Mouse (Mus musculus): Measurements from ENCODE around the gene BC003965. TPM values are rescaled to one million over a fixed set of nuclear protein-coding genes. Genes with fewer than 3 reads are reported as not detected.
A peak's percentile ranks its signal among the peaks of the same experiment; 100 is the strongest.

BC003965 gene
- polyA plus RNA-seq, 1 experiment from 2014 or later: 47.8 TPM

DNA sequence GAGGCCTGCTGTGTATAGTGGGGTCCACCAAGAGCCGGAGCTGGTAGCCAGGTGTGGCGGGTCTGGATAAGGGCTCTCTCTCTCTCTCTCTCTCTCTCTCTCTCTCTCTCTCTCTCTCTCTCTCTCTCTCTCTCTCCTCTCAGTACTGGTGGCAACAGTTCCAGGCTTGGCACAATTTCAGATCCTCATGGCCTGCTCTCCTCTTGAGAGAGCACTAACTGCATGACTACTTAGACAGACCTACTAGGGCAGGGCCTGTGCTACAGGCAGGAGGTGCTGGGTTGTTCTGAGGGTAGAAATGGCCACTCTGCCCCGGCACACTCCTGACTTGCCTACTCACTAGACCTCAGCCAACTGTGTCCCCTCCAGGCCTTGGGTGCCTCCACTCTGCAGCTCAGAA lies 11.8 kb upstream of the BC003965 start:
- Histone ChIP-seq H3K27me3 (replicated peaks; ENCODE audit: control insufficient read depth, insufficient read depth, low read length) (no peaks in the 10 kb centered on the region; the same call in 1 of the 2 replicates), H3K9me3 (ENCODE audit: control insufficient read depth, low read length) (no peaks in the 10 kb centered on the region), H3K4me3 (ENCODE audit: low read depth, low read length) (no peak overlapping the region), H3K36me3 (ENCODE audit: control insufficient read depth, insufficient read depth, low read length) (no peaks in the 10 kb centered on the region), H3K27ac (ENCODE audit: low read depth, low read length) (no peak overlapping the region), H3K4me1 (replicated peaks; ENCODE audit: control insufficient read depth, insufficient read depth, low read length) (peaks cover 7% of the 10 kb centered on the region; the same call in 1 of the 2 replicates), H3K9ac (ENCODE audit: low read depth, low read length) (no peak overlapping the region), H3K4me2 (no peak overlapping the region)
- 90% methylated on average over 3 of the region's 3 CpGs for WGBS
- ATAC-seq (replicated peaks; ENCODE audit: low FRiP score): no peak
- no peak for DNase-seq (ENCODE audit: low spot score)

DNA sequence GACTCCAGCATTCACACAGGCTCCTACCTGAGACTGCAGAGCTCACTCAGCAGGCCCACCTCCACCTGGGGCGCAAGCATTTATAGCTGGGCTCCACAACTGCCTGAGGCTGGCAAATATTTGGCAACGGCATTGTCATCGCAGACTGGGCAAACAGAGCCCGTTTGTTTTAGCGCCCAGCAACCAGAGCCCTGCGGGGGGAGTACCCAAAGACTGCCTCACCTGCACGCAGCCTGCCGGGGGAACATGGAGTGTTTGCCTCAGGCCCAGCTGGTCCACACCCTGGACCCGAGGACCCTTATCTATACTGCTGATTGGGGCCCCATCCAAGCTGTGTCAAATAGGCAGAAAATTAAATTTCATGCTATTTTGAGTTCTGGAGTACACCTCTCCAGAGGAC lies 8.9 kb upstream of the BC003965 start, which contains the start of gene Gm38655:
Gm38655 (minus strand) TSS at position 61 of the 400 bp plus-strand sequence.
- Histone ChIP-seq H3K27ac (ENCODE audit: low read depth, low read length) (no peak within 1 kb of the TSS), H3K9ac (ENCODE audit: low read depth, low read length) (no peak within 1 kb of the TSS), H3K27me3 (replicated peaks; ENCODE audit: control insufficient read depth, insufficient read depth, low read length) (peaks cover 5% of the 10 kb centered on the region; the same call in 1 of the 2 replicates), H3K4me2 (peak within 1 kb of the TSS; percentile 9; the same call in 1 of the 2 replicates), H3K36me3 (ENCODE audit: control insufficient read depth, insufficient read depth, low read length) (no peaks in the 10 kb centered on the region), H3K4me3 (ENCODE audit: low read depth, low read length) (no peak within 1 kb of the TSS), H3K9me3 (ENCODE audit: control insufficient read depth, low read length) (no peaks in the 10 kb centered on the region), H3K4me1 (replicated peaks; ENCODE audit: control insufficient read depth, insufficient read depth, low read length) (peaks cover 7% of the 10 kb centered on the region; the same call in 1 of the 2 replicates)
- WGBS: 56% methylated on average over 9 of the region's 9 CpGs
- DNase-seq (ENCODE audit: low spot score): no peak
- no peak for ATAC-seq (replicated peaks; ENCODE audit: low FRiP score)

DNA sequence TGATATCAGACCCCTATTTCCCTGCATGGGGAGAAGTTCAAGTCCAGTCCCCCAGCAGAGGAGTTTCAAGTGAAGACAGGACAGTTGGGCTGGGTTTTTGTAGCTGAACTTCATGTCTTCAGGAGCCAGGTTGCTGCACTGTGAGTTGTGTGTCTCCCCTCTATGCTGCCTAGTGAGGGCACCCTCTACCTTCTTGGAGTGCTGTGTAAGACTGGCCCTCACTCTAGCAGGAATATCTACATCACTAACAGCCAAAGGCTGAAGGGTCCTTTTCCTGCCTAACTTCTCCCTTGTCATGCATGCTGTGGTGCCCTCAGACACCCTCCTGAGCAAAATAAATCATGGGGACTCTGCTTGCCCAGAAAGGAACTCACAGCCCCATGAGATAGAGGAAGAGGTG lies 1.1 kb upstream of the BC003965 start:
- Histone ChIP-seq H3K27ac (ENCODE audit: low read depth, low read length) (no peak overlapping the region), H3K9ac (ENCODE audit: low read depth, low read length) (no peak overlapping the region)

GRCm38 (mm10) chr17:25184961-25185360 lies 607 bp downstream of the BC003965 start:
- H3K36me3 ChIP-seq (ENCODE audit: control insufficient read depth, insufficient read depth, low read length): no peaks in the 10 kb centered on the region
- H3K4me3 ChIP-seq (ENCODE audit: low read depth, low read length): peak overlapping the region; percentile 99
- DNase-seq (ENCODE audit: low spot score) (no peak), ATAC-seq (replicated peaks; ENCODE audit: low FRiP score) (peak; percentile 22)
- peaks cover 23% of the 10 kb centered on the region for H3K4me1 ChIP-seq (replicated peaks; ENCODE audit: control insufficient read depth, insufficient read depth, low read length)
- 5% methylated on average over 17 of the region's 17 CpGs for WGBS
- H3K27ac ChIP-seq (ENCODE audit: low read depth, low read length): peak overlapping the region; percentile 82
- peak overlapping the region; percentile 76 for H3K4me2 ChIP-seq
- no peaks in the 10 kb centered on the region for H3K27me3 ChIP-seq (replicated peaks; ENCODE audit: control insufficient read depth, insufficient read depth, low read length)
- H3K9ac ChIP-seq (ENCODE audit: low read depth, low read length): peak overlapping the region; percentile 93
- H3K9me3 ChIP-seq (ENCODE audit: control insufficient read depth, low read length): no peaks in the 10 kb centered on the region

More for the DNA sequence above, 1.1 kb upstream of the BC003965 start:
- H3K4me1 ChIP-seq (replicated peaks; ENCODE audit: control insufficient read depth, insufficient read depth, low read length): peaks cover 17% of the 10 kb centered on the region
- H3K27me3 ChIP-seq (replicated peaks; ENCODE audit: control insufficient read depth, insufficient read depth, low read length): 0 out of 2 replicates have a peak, but pooled peaks cover 3% of the 10 kb centered on the region
- peak overlapping the region; percentile 76 for H3K4me2 ChIP-seq
- DNase-seq (ENCODE audit: low spot score) (no peak), ATAC-seq (replicated peaks; ENCODE audit: low FRiP score) (no peak)
- peak overlapping the region; percentile 99 for H3K4me3 ChIP-seq (ENCODE audit: low read depth, low read length)
- H3K36me3 ChIP-seq (ENCODE audit: control insufficient read depth, insufficient read depth, low read length): no peaks in the 10 kb centered on the region
- H3K9me3 ChIP-seq (ENCODE audit: control insufficient read depth, low read length): no peaks in the 10 kb centered on the region

GRCm38 (mm10) chr17:25187784-25188149 lies 3.4 kb downstream of the BC003965 start:
- ATAC-seq (replicated peaks; ENCODE audit: low FRiP score) (no peak), DNase-seq (ENCODE audit: low spot score) (no peak)
- Histone ChIP-seq H3K4me1 (replicated peaks; ENCODE audit: control insufficient read depth, insufficient read depth, low read length) (peaks cover 27% of the 10 kb centered on the region), H3K4me2 (peak overlapping the region; percentile 86), H3K9ac (ENCODE audit: low read depth, low read length) (peak overlapping the region; percentile 85), H3K27ac (ENCODE audit: low read depth, low read length) (peak overlapping the region; percentile 73), H3K4me3 (ENCODE audit: low read depth, low read length) (peak overlapping the region; percentile 82), H3K9me3 (ENCODE audit: control insufficient read depth, low read length) (no peaks in the 10 kb centered on the region), H3K27me3 (replicated peaks; ENCODE audit: control insufficient read depth, insufficient read depth, low read length) (no peaks in the 10 kb centered on the region), H3K36me3 (ENCODE audit: control insufficient read depth, insufficient read depth, low read length) (peaks cover 2% of the 10 kb centered on the region; the same call in 1 of the 2 replicates)
- WGBS: 6% methylated on average over 11 of the region's 11 CpGs

DNA sequence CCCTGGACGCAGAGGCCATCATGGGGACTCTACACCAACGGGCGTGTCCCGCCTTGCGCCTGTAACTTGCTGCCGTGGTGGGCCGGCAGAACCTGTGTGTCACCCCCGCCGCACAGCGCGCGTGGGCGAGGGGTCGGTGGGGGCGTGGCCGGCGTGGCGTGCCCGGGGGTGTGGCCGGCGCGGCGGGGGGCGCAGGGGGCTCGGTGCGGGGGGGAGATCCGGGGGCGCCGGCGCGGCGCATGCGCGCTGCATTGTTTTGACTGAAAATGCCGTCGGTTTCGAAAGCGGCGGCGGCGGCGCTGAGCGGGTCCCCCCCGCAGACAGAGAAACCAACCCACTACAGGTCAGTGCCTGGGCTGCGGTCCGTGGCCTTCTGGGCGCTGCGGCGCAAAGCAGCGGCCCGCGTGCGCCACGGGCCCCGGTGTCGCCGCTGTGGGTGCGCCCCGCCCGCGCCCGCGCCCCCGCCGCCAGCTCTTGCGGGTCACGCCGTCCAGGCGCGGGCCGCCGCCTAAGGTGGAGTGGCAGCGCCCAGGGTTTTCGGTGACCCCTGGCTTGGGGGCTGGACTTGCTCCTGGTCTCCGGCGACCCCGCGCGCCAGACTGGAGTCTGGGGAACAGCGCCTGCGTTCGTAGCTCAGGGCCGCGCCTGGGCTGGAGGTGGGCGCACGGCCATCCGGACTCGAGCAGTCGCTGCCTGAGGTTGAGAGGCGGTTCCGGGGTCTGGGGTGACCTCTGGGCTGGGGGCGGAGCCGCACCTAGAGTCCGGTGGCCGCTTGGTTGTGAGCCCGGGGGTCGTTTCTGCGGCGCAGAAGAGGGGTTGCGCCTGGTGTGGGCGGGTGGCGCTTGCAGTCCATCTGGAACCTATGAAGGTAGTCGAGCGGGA lies 4.0 kb downstream of the BC003965 start, which contains the start of gene Unkl:
Unkl (plus strand) TSS at position 248 of the 882 bp plus-strand sequence.
- H3K27ac ChIP-seq (ENCODE audit: low read depth, low read length): peak within 1 kb of the TSS; percentile 73
- no peaks in the 10 kb centered on the region for H3K27me3 ChIP-seq (replicated peaks; ENCODE audit: control insufficient read depth, insufficient read depth, low read length)
- H3K4me3 ChIP-seq (ENCODE audit: low read depth, low read length): peak within 1 kb of the TSS; percentile 82
- no peaks in the 10 kb centered on the region for H3K9me3 ChIP-seq (ENCODE audit: control insufficient read depth, low read length)
- ATAC-seq (replicated peaks; ENCODE audit: low FRiP score): peak; percentile 37
- peaks cover 23% of the 10 kb centered on the region for H3K4me1 ChIP-seq (replicated peaks; ENCODE audit: control insufficient read depth, insufficient read depth, low read length)
- peak; percentile 81 for DNase-seq (ENCODE audit: low spot score)
- H3K4me2 ChIP-seq: peak within 1 kb of the TSS; percentile 86
- WGBS: under 1% methylated on average over 98 of the region's 104 CpGs
- H3K9ac ChIP-seq (ENCODE audit: low read depth, low read length): peak within 1 kb of the TSS; percentile 85
- peaks cover 2% of the 10 kb centered on the region; the same call in 1 of the 2 replicates for H3K36me3 ChIP-seq (ENCODE audit: control insufficient read depth, insufficient read depth, low read length)

DNA sequence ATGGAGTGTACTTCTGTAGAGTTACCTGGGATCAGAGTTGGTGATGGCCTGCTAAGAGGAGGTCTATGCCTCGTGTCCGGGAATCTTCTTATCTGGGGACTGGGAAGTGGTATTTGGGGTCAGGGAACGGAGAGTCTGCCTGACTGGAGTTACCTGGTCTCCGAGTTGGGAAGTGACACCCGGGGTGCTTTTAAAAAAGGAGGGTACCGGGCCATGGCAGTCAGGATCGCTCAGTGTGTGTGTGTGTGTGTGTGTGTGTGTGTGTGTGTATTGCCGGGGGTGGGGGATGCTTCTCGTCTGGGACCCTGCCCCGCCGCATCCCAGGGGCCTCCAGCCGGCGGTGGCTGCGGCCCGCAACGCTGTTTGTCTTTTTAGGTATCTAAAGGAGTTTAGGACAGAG lies 4.7 kb downstream of the BC003965 start:
- no peaks in the 10 kb centered on the region for H3K9me3 ChIP-seq (ENCODE audit: control insufficient read depth, low read length)
- H3K27ac ChIP-seq (ENCODE audit: low read depth, low read length): peak overlapping the region; percentile 73; the same call in 1 of the 2 replicates
- H3K27me3 ChIP-seq (replicated peaks; ENCODE audit: control insufficient read depth, insufficient read depth, low read length): no peaks in the 10 kb centered on the region
- DNase-seq (ENCODE audit: low spot score) (no peak), ATAC-seq (replicated peaks; ENCODE audit: low FRiP score) (no peak; the same call in 1 of the 2 replicates)
- peaks cover 2% of the 10 kb centered on the region; the same call in 1 of the 2 replicates for H3K36me3 ChIP-seq (ENCODE audit: control insufficient read depth, insufficient read depth, low read length)
- peaks cover 23% of the 10 kb centered on the region for H3K4me1 ChIP-seq (replicated peaks; ENCODE audit: control insufficient read depth, insufficient read depth, low read length)
- peak overlapping the region; percentile 82 for H3K4me3 ChIP-seq (ENCODE audit: low read depth, low read length)
- peak overlapping the region; percentile 86 for H3K4me2 ChIP-seq
- peak overlapping the region; percentile 85 for H3K9ac ChIP-seq (ENCODE audit: low read depth, low read length)
- WGBS: 4% methylated on average over 16 of the region's 16 CpGs

GRCm38 (mm10) chr17:25202401-25202800 lies 18.0 kb downstream of the BC003965 start:
- 84% methylated on average over 4 of the region's 4 CpGs for WGBS
- Histone ChIP-seq H3K9me3 (ENCODE audit: control insufficient read depth, low read length) (no peaks in the 10 kb centered on the region), H3K36me3 (ENCODE audit: control insufficient read depth, insufficient read depth, low read length) (peaks cover 43% of the 10 kb centered on the region), H3K4me3 (ENCODE audit: low read depth, low read length) (no peak overlapping the region), H3K4me2 (no peak overlapping the region), H3K4me1 (replicated peaks; ENCODE audit: control insufficient read depth, insufficient read depth, low read length) (no peaks in the 10 kb centered on the region), H3K27ac (ENCODE audit: low read depth, low read length) (no peak overlapping the region), H3K9ac (ENCODE audit: low read depth, low read length) (no peak overlapping the region), H3K27me3 (replicated peaks; ENCODE audit: control insufficient read depth, insufficient read depth, low read length) (no peaks in the 10 kb centered on the region)
- ATAC-seq (replicated peaks; ENCODE audit: low FRiP score) (no peak), DNase-seq (ENCODE audit: low spot score) (no peak)

All from liver, embryonic 11.5 days (tissue).